Mouse (Mus musculus) monocyte, adult 2 months (primary cell): ENCODE data around the gene Cdk10.
A peak's percentile ranks its signal among the peaks of the same experiment; 100 is the strongest.

Source experiments
- DNase-seq, 2 experiments: peaks; one replicate each; pipeline ENCODE4 v3.0.0; 2022; ENCODE audit warnings: low spot score in 2 of 2, low read depth in 1 of 2

Gene Cdk10

DNA sequence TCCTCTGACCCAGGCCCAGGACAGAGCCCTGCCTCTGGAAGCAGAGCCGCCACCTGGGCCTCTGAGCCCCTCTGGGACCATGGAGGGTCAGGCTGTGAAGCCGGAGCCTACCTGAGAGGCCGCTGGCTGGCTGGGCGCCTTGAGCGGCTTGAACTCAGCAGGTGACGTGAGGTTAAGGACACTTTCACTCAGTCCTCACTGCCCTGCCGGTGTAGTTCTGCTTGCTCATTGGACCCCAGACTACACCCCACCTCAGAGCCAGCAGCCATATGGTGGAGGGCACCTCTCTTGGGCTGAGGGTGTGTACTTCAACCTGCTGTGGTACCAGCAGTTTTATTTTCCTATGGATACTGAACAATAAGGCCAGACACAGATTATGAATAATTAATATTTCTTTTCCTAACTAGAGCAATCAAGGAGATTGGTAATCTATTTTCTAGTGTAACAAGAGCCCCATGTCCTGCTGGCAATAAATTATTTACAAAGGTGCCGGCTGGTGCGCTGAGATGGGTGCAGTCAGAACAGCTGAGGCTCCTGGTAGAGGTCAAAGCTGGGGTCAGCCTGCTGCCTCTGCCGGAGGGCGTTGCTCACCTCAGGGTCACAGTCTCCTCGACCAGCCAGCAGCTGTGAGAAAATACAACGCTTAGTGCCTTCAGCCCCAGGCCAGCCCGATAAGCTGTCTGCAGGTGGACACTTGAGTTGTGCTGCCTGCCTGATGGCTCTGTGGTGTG is 43.4 kb downstream of the Cdk10 start:
- no peak for DNase-seq

DNA sequence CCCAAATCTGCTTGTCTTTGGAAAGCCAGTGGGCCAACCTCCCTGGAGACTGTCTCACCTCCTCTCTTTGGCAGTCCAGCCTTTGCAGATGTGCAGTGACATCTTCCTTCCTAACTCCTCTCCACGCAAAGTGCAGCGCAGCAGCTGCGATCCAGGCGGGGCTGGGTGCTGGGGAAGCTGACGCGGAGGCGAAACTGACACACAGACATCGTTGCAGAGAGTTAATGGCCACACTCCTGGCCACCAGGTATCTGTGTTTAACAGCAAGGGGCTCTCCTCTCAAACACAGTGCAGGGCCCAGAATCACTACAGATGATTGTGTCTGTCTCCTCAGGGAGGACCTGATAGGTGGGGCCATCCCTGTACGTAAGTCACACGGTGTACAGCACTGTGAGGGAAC is 46.5 kb downstream of the Cdk10 start:
- DNase-seq, result no peak

DNA sequence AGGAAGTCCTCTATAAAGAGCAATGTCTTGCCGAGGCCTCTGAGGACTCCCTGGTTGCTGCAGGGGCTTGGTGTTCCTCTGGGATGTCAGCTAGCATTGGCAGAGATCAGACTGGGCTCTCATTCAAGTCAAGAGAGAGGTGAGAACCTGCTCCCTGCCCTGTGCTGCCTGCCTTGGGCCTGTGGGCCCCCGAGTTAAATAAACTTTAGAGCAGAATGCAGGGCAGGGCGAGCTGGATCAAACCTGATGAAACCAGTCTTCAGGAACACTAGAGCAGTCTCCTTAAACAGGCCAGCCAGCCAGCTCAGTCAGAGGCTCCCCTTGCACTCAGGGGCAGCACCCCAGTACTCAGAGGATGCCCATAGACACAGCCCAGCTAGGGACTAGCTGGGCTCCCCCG is 47.3 kb downstream of the Cdk10 start:
- no peak for DNase-seq

DNA sequence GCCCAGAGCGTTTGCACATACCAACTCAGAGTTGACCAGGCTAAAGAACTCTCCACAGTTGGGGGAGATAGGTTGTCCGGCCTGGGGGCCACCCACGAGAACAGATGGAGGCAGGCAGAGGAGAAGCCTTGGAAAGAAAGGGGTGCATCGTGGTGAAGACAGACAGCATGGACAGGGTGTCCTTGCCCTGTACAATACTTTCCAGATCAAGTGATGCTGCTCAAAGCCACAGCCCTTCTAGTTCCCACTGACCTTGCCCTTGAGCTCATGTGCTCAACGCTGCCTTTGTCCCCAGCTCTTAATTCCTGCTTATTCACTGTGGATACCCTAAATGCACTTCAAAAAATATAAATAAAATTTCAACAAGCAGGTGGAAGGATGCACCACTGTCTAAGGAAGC is 49.8 kb downstream of the Cdk10 start:
- DNase-seq, result no peak

DNA sequence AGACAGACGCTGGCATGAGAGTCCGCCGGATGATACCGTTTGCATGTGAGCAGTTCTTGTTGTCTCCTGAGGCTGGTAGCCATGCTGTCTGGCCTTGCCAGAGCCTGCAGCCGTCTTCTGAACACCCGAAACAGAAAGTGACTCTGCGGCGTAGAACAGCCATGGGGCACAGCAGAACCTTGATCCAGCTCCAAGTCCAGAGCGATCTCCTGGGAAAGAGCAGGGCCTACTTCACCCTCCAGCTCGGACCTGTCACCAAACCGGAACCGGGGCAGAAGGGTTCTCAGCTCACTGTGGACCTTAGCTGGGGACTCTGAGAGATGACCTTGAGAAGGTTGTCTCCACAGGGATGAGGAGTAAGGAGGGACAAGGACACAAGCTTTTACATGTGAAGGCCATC is 50.5 kb downstream of the Cdk10 start:
- DNase-seq, result no peak

DNA sequence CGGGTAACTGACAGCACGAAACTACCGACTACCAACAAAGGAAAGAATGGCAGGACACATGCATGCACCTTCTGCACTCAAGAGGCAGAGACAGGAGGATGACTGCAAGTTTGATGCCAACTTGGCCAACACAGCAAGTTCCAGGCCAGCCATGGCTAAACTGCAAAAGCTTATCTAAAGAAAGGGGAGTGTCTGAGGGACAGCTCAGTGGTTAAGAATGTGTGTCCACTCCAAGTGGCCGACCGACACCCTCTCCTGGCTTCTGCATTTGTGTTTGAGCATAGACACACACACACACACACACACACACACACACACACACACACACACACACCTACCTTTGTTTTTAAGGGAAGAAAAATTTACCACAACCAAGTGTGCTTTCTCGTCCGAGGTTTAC is 53.8 kb downstream of the Cdk10 start:
- DNase-seq, result no peak

DNA sequence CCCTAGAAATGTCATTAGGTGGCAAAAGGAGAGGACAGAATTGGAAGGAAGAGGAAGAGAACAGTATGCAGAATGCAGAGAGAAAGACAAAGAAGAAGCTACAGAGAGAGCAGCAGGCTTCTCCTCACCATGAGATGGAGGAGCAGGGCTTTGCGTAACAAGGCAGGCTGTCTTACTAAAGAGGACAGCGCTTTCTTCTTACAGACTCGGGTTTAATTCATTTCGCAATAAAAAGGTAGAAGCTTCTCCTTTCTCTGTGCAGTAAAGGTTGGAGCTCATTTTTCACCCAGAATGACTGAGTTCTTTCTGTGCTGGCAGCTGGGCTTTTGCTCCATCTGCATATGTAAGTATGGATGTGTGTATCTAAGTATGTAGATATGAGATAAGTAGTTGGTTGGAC is 55.2 kb downstream of the Cdk10 start:
- DNase-seq, result no peak

DNA sequence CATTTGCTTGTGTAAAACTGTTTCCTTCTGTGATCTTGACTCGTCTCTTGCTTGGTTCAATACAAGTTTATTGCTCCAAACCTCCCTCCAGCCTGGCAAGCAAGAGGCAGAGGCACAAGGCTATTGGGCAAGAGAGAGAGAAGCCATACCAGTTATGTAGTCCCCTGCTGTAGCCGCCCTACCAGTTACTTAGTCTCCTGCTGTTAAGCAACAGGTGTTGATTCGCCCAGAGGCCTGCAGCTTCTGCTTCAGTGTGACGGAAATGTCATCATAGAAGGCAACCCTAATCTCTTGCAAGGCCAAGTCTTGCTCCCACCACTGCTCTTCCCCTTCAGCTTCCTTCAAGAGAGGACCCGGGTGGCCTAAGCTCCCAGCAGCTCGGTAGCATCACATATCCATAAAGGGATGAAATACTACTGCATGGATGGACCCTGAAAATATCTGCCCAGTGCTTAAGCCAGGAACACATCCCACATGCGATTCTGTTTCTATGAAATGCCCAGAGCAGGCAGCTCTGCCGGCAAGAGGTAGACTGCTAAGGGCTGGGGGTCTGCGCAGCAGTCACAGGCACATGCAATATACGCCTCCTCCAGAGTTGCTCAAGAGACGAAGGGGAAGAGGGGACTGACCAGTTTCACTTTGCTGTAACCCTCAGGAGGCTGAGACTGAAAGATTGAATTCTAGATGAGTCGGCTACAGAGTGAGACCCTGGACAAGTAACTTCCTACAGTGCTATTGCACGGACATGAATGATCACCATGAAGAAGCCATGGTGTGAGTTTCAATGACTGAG is 55.9 kb downstream of the Cdk10 start:
- DNase-seq, result peak in 1 of 2 experiments; percentile 13
